Comparison of ENCODE assay signal across 8 mouse cellular contexts in the genomic region with DNA sequence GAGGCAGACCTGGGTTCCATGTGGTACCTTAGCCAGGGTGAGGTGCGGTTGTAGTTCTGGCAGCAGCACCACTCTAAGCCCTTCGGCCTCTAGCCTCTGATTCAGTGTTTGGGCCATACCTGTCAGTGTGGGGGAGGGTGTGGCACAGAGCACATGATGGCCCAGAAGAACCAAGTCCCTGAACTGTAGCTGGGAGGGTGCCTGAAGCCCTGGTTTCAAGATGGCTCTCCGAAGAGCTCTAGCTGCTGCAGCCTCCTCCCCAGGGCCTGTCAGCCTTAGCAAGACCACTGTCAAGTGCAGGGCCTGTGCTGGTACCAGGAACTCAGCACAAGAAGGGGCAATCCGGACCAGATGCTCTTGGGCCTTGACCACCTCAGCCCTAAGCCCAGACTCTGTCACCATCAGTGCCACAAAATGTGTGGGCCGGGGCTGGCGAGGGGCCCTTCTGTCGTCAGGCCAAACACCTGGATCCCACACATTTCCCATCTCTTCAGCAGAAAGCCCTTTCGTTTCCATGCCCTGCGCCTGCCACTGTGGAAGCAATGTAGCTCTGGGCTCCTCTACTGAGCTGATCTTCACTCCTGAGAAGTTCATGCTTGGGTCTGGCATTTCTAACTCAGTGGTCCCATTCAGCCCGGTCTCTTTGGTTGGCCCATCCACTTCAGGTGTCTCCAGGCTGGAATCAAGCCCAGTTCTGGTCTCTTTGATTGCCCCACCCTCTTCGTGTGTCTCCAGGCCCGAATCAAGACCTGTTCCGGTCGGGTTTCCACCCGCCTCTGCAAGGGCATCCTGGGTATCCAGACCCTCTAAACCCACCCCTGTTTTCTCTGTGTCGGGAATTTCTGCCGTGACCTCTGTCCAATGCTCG. TPM values are rescaled to one million over a fixed set of nuclear protein-coding genes. Genes with fewer than 3 reads are reported as not detected.
DNase-seq lines count a peak whose midpoint lies in the region; ATAC-seq and TF ChIP-seq lines count a peak whose summit lies in the region.

No protein-coding gene starts in this region.

- H3K4me2 ChIP-seq in forebrain, embryonic 11.5 days (ENCODE audit: low read depth, low read length, severe bottlenecking) = peak overlapping the region; percentile 96
- peak overlapping the region; percentile 89 for H3K4me2 ChIP-seq in liver, embryonic 11.5 days

- peak overlapping the region; percentile 53; the same call in 1 of the 2 replicates for H3K27ac ChIP-seq in forebrain, embryonic 11.5 days (ENCODE audit: low read depth, low read length)
- H3K27ac ChIP-seq in liver, embryonic 11.5 days (ENCODE audit: low read depth, low read length) = peak overlapping the region; percentile 94
- H3K27ac ChIP-seq in olfactory bulb, adult 2 months (ENCODE audit: insufficient read depth, low read depth, low read length) = peak overlapping the region; percentile 98

- TF ChIP-seq CTCF in lung, adult 2 months (IDR thresholded peaks at IDR 0.05; ENCODE audit: insufficient read depth, low read length) = no peak
- no peak for TF ChIP-seq CTCF in olfactory bulb, adult 2 months (IDR thresholded peaks at IDR 0.05; ENCODE audit: insufficient read depth, low read depth, low read length)

- 27% methylated on average over 18 of the region's 18 CpGs for WGBS in lung, adult 2 months
- 27% methylated on average over 18 of the region's 18 CpGs for WGBS in forebrain, embryonic 11.5 days
- WGBS in liver, embryonic 11.5 days = 30% methylated on average over 18 of the region's 18 CpGs
- 21% methylated on average over 18 of the region's 18 CpGs for WGBS in olfactory bulb, adult 2 months

- H3K4me3 ChIP-seq in lung, adult 2 months (replicated peaks; ENCODE audit: extremely low read depth, low read depth, low read length) = peak overlapping the region; percentile 90
- H3K4me3 ChIP-seq in forebrain, embryonic 11.5 days (ENCODE audit: low read depth, low read length) = peak overlapping the region; percentile 69
- peak overlapping the region; percentile 82 for H3K4me3 ChIP-seq in liver, embryonic 11.5 days (ENCODE audit: low read depth, low read length)
- H3K4me3 ChIP-seq in olfactory bulb, adult 2 months (ENCODE audit: insufficient read depth, low read depth, low read length) = peak overlapping the region; percentile 73

- no peaks in the 10 kb centered on the region for H3K9me3 ChIP-seq in forebrain, embryonic 11.5 days (ENCODE audit: control insufficient read depth, low read length)
- no peaks in the 10 kb centered on the region for H3K9me3 ChIP-seq in liver, embryonic 11.5 days (ENCODE audit: control insufficient read depth, low read length)

- peaks cover 9% of the 10 kb centered on the region for H3K4me1 ChIP-seq in lung, adult 2 months (ENCODE audit: control insufficient read depth, insufficient read depth, low read length)
- H3K4me1 ChIP-seq in forebrain, embryonic 11.5 days (replicated peaks; ENCODE audit: control insufficient read depth, insufficient read depth, low read length) = peaks cover 7% of the 10 kb centered on the region; the same call in 1 of the 2 replicates
- peaks cover 19% of the 10 kb centered on the region for H3K4me1 ChIP-seq in liver, embryonic 11.5 days (replicated peaks; ENCODE audit: control insufficient read depth, insufficient read depth, low read length)
- peaks cover 16% of the 10 kb centered on the region for H3K4me1 ChIP-seq in olfactory bulb, adult 2 months (ENCODE audit: control insufficient read depth, insufficient read depth, low read length)

- peaks cover 31% of the 10 kb centered on the region for H3K36me3 ChIP-seq in forebrain, embryonic 11.5 days (ENCODE audit: control insufficient read depth, insufficient read depth, low read length)
- peaks cover 34% of the 10 kb centered on the region for H3K36me3 ChIP-seq in liver, embryonic 11.5 days (ENCODE audit: control insufficient read depth, insufficient read depth, low read length)

- peak; percentile 34 for DNase-seq in adrenal gland, postnatal 10 days
- DNase-seq in adrenal gland, postnatal 14 days = no peak
- peak; percentile 23 for DNase-seq in lung, adult 2 months
- DNase-seq in lung, postnatal 36 days = no peak
- peak; percentile 50 for DNase-seq in forebrain, embryonic 11.5 days (ENCODE audit: low spot score)
- DNase-seq in liver, embryonic 11.5 days (ENCODE audit: low spot score) = peak; percentile 35
- DNase-seq in spleen, postnatal 36 days (ENCODE audit: low spot score in 2 of 2) = no peak

- 0 out of 2 replicates have a peak, but pooled peaks have one; percentile 3 for ATAC-seq in forebrain, embryonic 11.5 days (replicated peaks; ENCODE audit: low FRiP score)
- peak; percentile 18 for ATAC-seq in liver, embryonic 11.5 days (replicated peaks; ENCODE audit: low FRiP score)

- H3K9ac ChIP-seq in forebrain, embryonic 11.5 days (ENCODE audit: low read length) = peak overlapping the region; percentile 65
- peak overlapping the region; percentile 83 for H3K9ac ChIP-seq in liver, embryonic 11.5 days (ENCODE audit: low read depth, low read length)

- H3K27me3 ChIP-seq in forebrain, embryonic 11.5 days (ENCODE audit: control insufficient read depth, insufficient read depth, low read length) = peaks cover 17% of the 10 kb centered on the region
- peaks cover 7% of the 10 kb centered on the region for H3K27me3 ChIP-seq in liver, embryonic 11.5 days (replicated peaks; ENCODE audit: control insufficient read depth, insufficient read depth, low read length)

- no peak for TF ChIP-seq POLR2A in lung, adult 2 months (IDR thresholded peaks at IDR 0.05; ENCODE audit: borderline replicate concordance, extremely low read depth, low read depth, low read length)
- TF ChIP-seq POLR2A in olfactory bulb, adult 2 months (IDR thresholded peaks at IDR 0.05; ENCODE audit: insufficient read depth, low read depth, low read length) = no peak

RNA-seq across cellular contexts. Expression of a gene that starts 1.6 kb away (rescaled TPM):
- total RNA-seq in adrenal gland, postnatal 10 days (2021) = 1 to 10 TPM; 5.5 to 9.8 TPM
- total RNA-seq in adrenal gland, postnatal 14 days (2021) = 8.7 and 11.8 TPM in 2 replicates
- 8.6 and 10.2 TPM in 2 replicates for polyA plus RNA-seq in lung, adult 2 months (2012; rRNA removed)
- 1.6 and 2.7 TPM in 2 replicates for polyA plus RNA-seq in forebrain, embryonic 11.5 days (2014; fragmentation: Nextera tagmentation; extraction: Ambion mirVana)
- polyA plus RNA-seq in liver, embryonic 11.5 days (2014; fragmentation: Nextera tagmentation; extraction: Ambion mirVana) = 1.8 TPM in 2 replicates
- polyA plus RNA-seq in olfactory bulb, adult 2 months (2012; ENCODE audit: insufficient read depth, insufficient read length, low replicate concordance, missing spikeins) = not detected in 2 replicates

RNA-seq across cellular contexts. Expression of a gene that starts 11.7 kb away (rescaled TPM):
- 100 to 1,000 TPM in 1 of 2 experiments, 10 to 100 TPM in 1; 66.0 to 134 TPM for total RNA-seq in adrenal gland, postnatal 10 days (2021)
- total RNA-seq in adrenal gland, postnatal 14 days (2021) = 97.9 and 129 TPM in 2 replicates
- polyA plus RNA-seq in lung, adult 2 months (2012; rRNA removed) = 648 and 958 TPM in 2 replicates
- polyA plus RNA-seq in forebrain, embryonic 11.5 days (2014; fragmentation: Nextera tagmentation; extraction: Ambion mirVana) = 77.4 and 77.5 TPM in 2 replicates
- 43.6 and 48.1 TPM in 2 replicates for polyA plus RNA-seq in liver, embryonic 11.5 days (2014; fragmentation: Nextera tagmentation; extraction: Ambion mirVana)
- 552 and 558 TPM in 2 replicates for polyA plus RNA-seq in olfactory bulb, adult 2 months (2012; ENCODE audit: insufficient read depth, insufficient read length, low replicate concordance, missing spikeins)

RNA-seq across cellular contexts. Expression of a gene that starts 16.1 kb away (rescaled TPM):
- total RNA-seq in adrenal gland, postnatal 10 days (2021) = 10 to 100 TPM; 24.8 to 25.3 TPM
- total RNA-seq in adrenal gland, postnatal 14 days (2021) = 27.8 and 29.7 TPM in 2 replicates
- 46.9 and 51.8 TPM in 2 replicates for polyA plus RNA-seq in lung, adult 2 months (2012; rRNA removed)
- 16.2 and 17.8 TPM in 2 replicates for polyA plus RNA-seq in forebrain, embryonic 11.5 days (2014; fragmentation: Nextera tagmentation; extraction: Ambion mirVana)
- 20.0 and 22.8 TPM in 2 replicates for polyA plus RNA-seq in liver, embryonic 11.5 days (2014; fragmentation: Nextera tagmentation; extraction: Ambion mirVana)
- not detected in 2 replicates for polyA plus RNA-seq in olfactory bulb, adult 2 months (2012; ENCODE audit: insufficient read depth, insufficient read length, low replicate concordance, missing spikeins)

RNA-seq across cellular contexts. Expression of a gene that starts 29.4 kb away (rescaled TPM):
- total RNA-seq in adrenal gland, postnatal 10 days (2021) = 1 to 10 TPM; 6.4 to 9.1 TPM
- 5.2 and 5.6 TPM in 2 replicates for total RNA-seq in adrenal gland, postnatal 14 days (2021)
- polyA plus RNA-seq in lung, adult 2 months (2012; rRNA removed) = 2.6 and 3.0 TPM in 2 replicates
- polyA plus RNA-seq in forebrain, embryonic 11.5 days (2014; fragmentation: Nextera tagmentation; extraction: Ambion mirVana) = 87.3 and 96.0 TPM in 2 replicates
- 0.58 and 0.85 TPM in 2 replicates for polyA plus RNA-seq in liver, embryonic 11.5 days (2014; fragmentation: Nextera tagmentation; extraction: Ambion mirVana)
- 162 and 238 TPM in 2 replicates for polyA plus RNA-seq in olfactory bulb, adult 2 months (2012; ENCODE audit: insufficient read depth, insufficient read length, low replicate concordance, missing spikeins)

Comparison
In these comparisons a context has a peak if more than half of its experiments do, and no peak if none do; other contexts are left out.
1. DNase-seq: peak in adrenal gland, postnatal 10 days (single experiment), lung, adult 2 months (single experiment), forebrain, embryonic 11.5 days (single experiment) and liver, embryonic 11.5 days (single experiment); none in adrenal gland, postnatal 14 days (single experiment), lung, postnatal 36 days (single experiment) and spleen, postnatal 36 days (0 of 2).
2. RNA of a gene that starts 16.1 kb away (polyA plus RNA-seq): 46.9 to 51.8 TPM in lung, adult 2 months, 20.0 to 22.8 TPM in liver, embryonic 11.5 days and 16.2 to 17.8 TPM in forebrain, embryonic 11.5 days; not detected in olfactory bulb, adult 2 months; every median in the first group is over 10 times any median in the second.
3. Peak in every context shown above with its lines, with median percentiles within 50 percentile points of each other: H3K4me3 ChIP-seq and H3K27ac ChIP-seq.